Mouse (Mus musculus) gastrocnemius, adult 18-20 months (tissue): Measurements from ENCODE around the gene Ugp2. TPM values are rescaled to one million over a fixed set of nuclear protein-coding genes. Genes with fewer than 3 reads are reported as not detected.

ENCODE experiments used
- microRNA-seq: library from miRNA; unstranded; fragments of <30 nt; microRNA quantifications from one replicate; pipeline ENCODE4 v1.2.0, GENCODE M21; 2021
- total RNA-seq, 2 experiments: library from RNA; stranded (reverse); gene quantifications; 2 replicates each; pipeline ENCODE4 v1.2.3; 2021

Ugp2 gene
- total RNA-seq, 2 experiments from 2014 or later: 488 to 583 TPM

Small RNA genes lying within 50 kb of the gene (microRNA-seq; reads per million reads assigned to microRNA genes)
- not detected for gene Mir1933

Other genes starting within 250 kb of the Ugp2 start
- 10 to 100 TPM; 19.9 to 21.0 TPM for gene Vps54, start 131.9 kb downstream of the Ugp2 start, total RNA-seq
- 1 to 10 TPM; 2.4 TPM for gene Wdpcp, start 201.0 kb upstream of the Ugp2 start, total RNA-seq
- 100 to 1,000 TPM; 715 to 809 TPM for gene Mdh1, start 201.2 kb upstream of the Ugp2 start, total RNA-seq